Mouse (Mus musculus) embryonic facial prominence, embryonic 11.5 days (tissue): ENCODE results near the gene Daglb. TPM values are rescaled to one million over a fixed set of nuclear protein-coding genes. Genes with fewer than 3 reads are reported as not detected.
"Not testable (repeated sequence)": the region's sequence is repeated elsewhere in the genome, so short reads cannot be mapped to it uniquely, and the experiment has no call there.

Source experiments
- ATAC-seq: fragments of 200-750 bp; cut with Nextera tagmentation; replicated peaks from 2 replicates; pipeline ENCODE4 v1.8.0; 2017; ENCODE audit warnings: low read depth; ENCODE audit not compliant: insufficient number of reproducible peaks, low FRiP score, low TSS enrichment
- DNase-seq: peaks from one replicate; pipeline ENCODE4 v3.0.0-alpha.2; 2015; ENCODE audit warnings: low spot score
- H3K27ac ChIP-seq: fragments of 300-500 bp; sonication (generic); replicated peaks from 2 replicates; pipeline ENCODE4 v1.5.1; 2014; ENCODE audit warnings: mild to moderate bottlenecking, low read depth, low read length, control low read depth
- H3K27me3 ChIP-seq: fragments of 300-500 bp; sonication (generic); 2 replicates; pipeline ENCODE4 v1.6.1; 2014; ENCODE audit warnings: mild to moderate bottlenecking, low read length, moderate library complexity, mixed read lengths; ENCODE audit not compliant: control insufficient read depth, insufficient read depth
- H3K36me3 ChIP-seq: fragments of 300-500 bp; sonication (generic); replicated peaks from 2 replicates; pipeline ENCODE4 v1.6.1; 2014; ENCODE audit warnings: low read depth, mild to moderate bottlenecking, low read length, moderate library complexity, mixed read lengths; ENCODE audit not compliant: control insufficient read depth, insufficient read depth
- H3K4me1 ChIP-seq: fragments of 300-500 bp; sonication (generic); 2 replicates; pipeline ENCODE4 v1.6.1; 2014; ENCODE audit warnings: low read length, mixed read lengths; ENCODE audit not compliant: control insufficient read depth, insufficient read depth
- H3K4me2 ChIP-seq: fragments of 300-500 bp; sonication (generic); 2 replicates; pipeline ENCODE4 v1.6.1; 2014; ENCODE audit warnings: low read depth, mild to moderate bottlenecking, control low read depth, low read length, moderate library complexity
- H3K4me3 ChIP-seq: fragments of 300-500 bp; sonication (generic); 2 replicates; pipeline ENCODE4 v1.5.1; 2014; ENCODE audit warnings: low read depth, low read length, control low read depth
- H3K9ac ChIP-seq: fragments of 300-500 bp; sonication (generic); replicated peaks from 2 replicates; pipeline ENCODE4 v1.6.1; 2014; ENCODE audit warnings: mild to moderate bottlenecking, control low read depth, low read length
- H3K9me3 ChIP-seq: fragments of 300-500 bp; sonication (generic); replicated peaks from 2 replicates; pipeline ENCODE4 v1.6.1; 2016; ENCODE audit warnings: mild to moderate bottlenecking, low read length, inconsistent platforms, mixed read lengths; ENCODE audit not compliant: control insufficient read depth
- WGBS: fragments of 180-500 bp; shearing (Covaris S2); extraction: QIAGEN DNeasy Blood & Tissue Kit; methylation state at CpG from one replicate; pipeline ENCODE4 v1.1.7; 2014; 5-methylcytosine and 5-hydroxymethylcytosine counted together
- polyA plus RNA-seq: library from polyadenylated mRNA; unstranded; fragments of >200 nt; fragmentation: Nextera tagmentation; extraction: Ambion mirVana; gene quantifications from 2 replicates; pipeline ENCODE4 v1.2.1, GENCODE M21; 2014

Gene Daglb
- polyA plus RNA-seq, 1 experiment from 2014 or later, result 7.3 TPM

- no peaks in the 10 kb centered on the region for H3K9me3 ChIP-seq
- H3K27me3 ChIP-seq, result no peaks in the 10 kb centered on the region
- DNase-seq (no peak), ATAC-seq (no peak)
- no peaks in the 10 kb centered on the region for H3K4me1 ChIP-seq
- H3K4me3 ChIP-seq, result no peak overlapping the region
- H3K4me2 ChIP-seq, result no peak overlapping the region
- 85% methylated on average over 8 of the region's 8 CpGs for WGBS
- H3K36me3 ChIP-seq, result no peaks in the 10 kb centered on the region
- H3K27ac ChIP-seq, result no peak overlapping the region
- H3K9ac ChIP-seq, result no peak overlapping the region
Observed at GRCm38 (mm10) chr5:143539111-143539510, 74.7 kb downstream of the Daglb start.

GRCm38 (mm10) chr5:143547384-143547783, 83.0 kb downstream of the Daglb start:
- Histone ChIP-seq H3K4me1 (no peaks in the 10 kb centered on the region), H3K9ac (no peak overlapping the region), H3K27ac (no peak overlapping the region), H3K9me3 (no peaks in the 10 kb centered on the region), H3K36me3 (no peaks in the 10 kb centered on the region), H3K4me2 (no peak overlapping the region; the same call in 1 of the 2 replicates), H3K4me3 (no peak overlapping the region), H3K27me3 (no peaks in the 10 kb centered on the region)
- DNase-seq (peak; percentile 70), ATAC-seq (no peak)
- 9% methylated on average over 11 of the region's 11 CpGs for WGBS

- Histone ChIP-seq H3K4me2 (no peak overlapping the region), H3K9me3 (no peaks in the 10 kb centered on the region), H3K36me3 (no peaks in the 10 kb centered on the region), H3K4me3 (0 out of 2 replicates have a peak overlapping the region, but pooled peaks have one; percentile 70), H3K27me3 (no peaks in the 10 kb centered on the region), H3K27ac (no peak overlapping the region), H3K9ac (no peak overlapping the region), H3K4me1 (no peaks in the 10 kb centered on the region)
- ATAC-seq, result no peak; the same call in 1 of the 2 replicates
- DNase-seq, result no peak
- WGBS, result 56% methylated on average over 10 of the region's 10 CpGs
Observed at GRCm38 (mm10) chr5:143547866-143548265, 83.5 kb downstream of the Daglb start.

- under 1% methylated on average over 32 of the region's 37 CpGs for WGBS
Observed at GRCm38 (mm10) chr5:143548401-143548846, 84.0 kb downstream of the Daglb start.

GRCm38 (mm10) chr5:143548922-143549321, 84.5 kb downstream of the Daglb start:
- H3K4me2 ChIP-seq, result peak overlapping the region; percentile 90
- H3K4me3 ChIP-seq, result peak overlapping the region; percentile 70
- not testable (repeated sequence) for H3K27me3 ChIP-seq, H3K9me3 ChIP-seq, H3K36me3 ChIP-seq, H3K4me1 ChIP-seq
- ATAC-seq (peak; percentile 47), DNase-seq (peak; percentile 14)
- under 1% methylated on average over 15 of the region's 28 CpGs for WGBS
- peak overlapping the region; percentile 74 for H3K9ac ChIP-seq
- H3K27ac ChIP-seq, result 0 out of 2 replicates have a peak overlapping the region, but pooled peaks have one; percentile 52

More at GRCm38 (mm10) chr5:143548401-143548846, 84.0 kb downstream of the Daglb start:
- Histone ChIP-seq H3K4me2 (peak overlapping the region; percentile 90), H3K4me3 (peak overlapping the region; percentile 70), H3K27ac (0 out of 2 replicates have a peak overlapping the region, but pooled peaks have one; percentile 52), H3K36me3 (no peaks in the 10 kb centered on the region), H3K27me3 (no peaks in the 10 kb centered on the region), H3K4me1 (no peaks in the 10 kb centered on the region), H3K9ac (peak overlapping the region; percentile 74), H3K9me3 (no peaks in the 10 kb centered on the region)
- DNase-seq (peak; percentile 96), ATAC-seq (peak; percentile 92)

GRCm38 (mm10) chr5:143552911-143553310, 88.5 kb downstream of the Daglb start:
- WGBS, result 87% methylated on average over 6 of the region's 6 CpGs
- ATAC-seq (no peak), DNase-seq (no peak)
- Histone ChIP-seq H3K4me1 (no peaks in the 10 kb centered on the region), H3K4me3 (no peak overlapping the region), H3K27ac (no peak overlapping the region), H3K9ac (no peak overlapping the region), H3K36me3 (no peaks in the 10 kb centered on the region), H3K4me2 (no peak overlapping the region), H3K27me3 (no peaks in the 10 kb centered on the region), H3K9me3 (no peaks in the 10 kb centered on the region)

- Histone ChIP-seq H3K27ac (no peak overlapping the region), H3K27me3 (no peaks in the 10 kb centered on the region), H3K9me3 (no peaks in the 10 kb centered on the region), H3K4me1 (no peaks in the 10 kb centered on the region), H3K9ac (no peak overlapping the region), H3K4me3 (no peak overlapping the region), H3K36me3 (no peaks in the 10 kb centered on the region), H3K4me2 (no peak overlapping the region)
- WGBS, result 72% methylated on average over 6 of the region's 6 CpGs
- DNase-seq, result no peak
- no peak for ATAC-seq
Observed at GRCm38 (mm10) chr5:143555233-143555632, 90.8 kb downstream of the Daglb start.
